Mouse (Mus musculus): ENCODE measurements at regions not wholly inside any gene's neighbourhood (a gene's known extent, or its start where the extent isn't known, plus 50 kb on each side); places are given as distances from the start of the nearest gene placed in this dataset.
A peak's percentile ranks its signal among the peaks of the same experiment; 100 is the strongest.

DNA sequence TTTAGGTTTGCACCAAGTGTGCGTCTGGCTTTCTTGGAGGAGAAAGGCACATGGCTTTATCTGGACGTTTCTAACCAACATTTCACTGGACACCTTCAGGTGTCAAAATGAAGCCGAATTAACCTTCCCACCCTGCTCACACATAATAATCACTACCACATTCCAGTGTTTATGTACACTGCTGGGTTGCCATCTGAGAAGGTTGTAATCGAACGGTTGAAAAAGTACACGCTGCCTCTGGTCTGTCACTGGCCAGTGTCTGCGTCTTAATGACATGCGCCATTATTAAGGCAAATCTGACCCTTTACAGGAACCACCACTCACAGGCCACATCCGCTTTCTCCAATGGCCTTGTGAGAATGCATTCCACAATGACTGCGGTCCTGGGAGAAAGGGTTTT, 96.4 kb downstream of the Ackr3 start:
- Histone ChIP-seq H3K4me1 (ENCODE audit: control insufficient read depth, insufficient read depth, low read length) (peaks cover 6% of the 10 kb centered on the region; the same call in 1 of the 2 replicates), H3K36me3 (ENCODE audit: control insufficient read depth, insufficient read depth, low read length) (no peaks in the 10 kb centered on the region), H3K27ac (ENCODE audit: low read length) (no peak overlapping the region), H3K4me3 (ENCODE audit: low read depth, low read length) (no peak overlapping the region), H3K9ac (ENCODE audit: low read depth, low read length) (no peak overlapping the region), H3K27me3 (ENCODE audit: control insufficient read depth, insufficient read depth, low read depth, low read length) (no peaks in the 10 kb centered on the region), H3K4me2 (ENCODE audit: low read length) (no peak overlapping the region), H3K9me3 (replicated peaks; ENCODE audit: control insufficient read depth, low read length, poor library complexity, severe bottlenecking) (no peaks in the 10 kb centered on the region)
- WGBS: 88% methylated on average over 10 of the region's 10 CpGs
- no peak for ATAC-seq

DNA sequence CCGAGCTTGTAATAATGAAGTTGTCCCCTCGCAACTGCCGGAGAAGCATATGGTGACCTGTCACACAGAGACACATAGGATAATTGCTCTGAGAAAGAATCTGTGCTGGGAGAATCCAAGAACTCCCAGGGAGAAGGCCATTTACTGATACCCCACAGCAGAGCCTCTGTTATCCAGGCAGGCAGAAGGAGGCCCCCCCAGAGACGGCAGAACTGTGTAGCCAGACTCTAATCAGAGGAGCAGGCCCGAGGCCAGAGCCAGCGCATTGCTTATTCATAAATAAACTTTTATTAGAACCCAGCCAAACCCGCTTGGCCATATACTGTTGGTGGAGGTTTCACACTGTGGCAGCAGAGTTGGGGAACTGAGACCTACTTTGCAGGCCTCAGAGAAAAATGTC, 100.6 kb downstream of the Ackr3 start:
- ATAC-seq: peak; percentile 62; the same call in 1 of the 2 replicates
- no peak overlapping the region for H3K27ac ChIP-seq (ENCODE audit: low read length)

DNA sequence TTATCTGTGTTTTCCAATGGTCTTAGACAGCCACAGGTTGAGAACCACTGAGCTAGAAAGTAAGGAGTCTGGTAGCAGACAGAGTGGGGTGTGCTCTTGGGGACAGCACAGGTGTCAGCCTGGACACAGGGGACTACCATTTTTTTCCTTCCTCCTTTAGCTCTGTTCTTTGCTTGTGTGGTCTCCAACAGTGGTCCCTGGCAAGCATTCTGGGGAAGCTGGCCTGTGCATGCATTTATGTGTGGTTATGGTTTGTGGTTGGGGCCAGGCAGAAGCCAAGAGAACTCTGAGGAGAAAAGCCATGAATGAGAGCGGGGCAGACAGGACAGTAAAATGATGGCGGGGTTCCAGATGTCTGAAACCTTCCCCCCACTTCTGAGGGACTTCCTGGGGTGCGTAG, 107.2 kb downstream of the Ackr3 start:
- WGBS: 85% methylated on average over 3 of the region's 3 CpGs
- H3K27ac ChIP-seq (ENCODE audit: low read length): no peak overlapping the region
- no peaks in the 10 kb centered on the region for H3K27me3 ChIP-seq (ENCODE audit: control insufficient read depth, insufficient read depth, low read depth, low read length)
- no peaks in the 10 kb centered on the region; the same call in 1 of the 2 replicates for H3K9me3 ChIP-seq (replicated peaks; ENCODE audit: control insufficient read depth, low read length, poor library complexity, severe bottlenecking)
- H3K36me3 ChIP-seq (ENCODE audit: control insufficient read depth, insufficient read depth, low read length): no peaks in the 10 kb centered on the region
- H3K9ac ChIP-seq (ENCODE audit: low read depth, low read length): no peak overlapping the region
- H3K4me2 ChIP-seq (ENCODE audit: low read length): no peak overlapping the region
- ATAC-seq: no peak
- no peak overlapping the region for H3K4me3 ChIP-seq (ENCODE audit: low read depth, low read length)
- peaks cover 4% of the 10 kb centered on the region; the same call in 1 of the 2 replicates for H3K4me1 ChIP-seq (ENCODE audit: control insufficient read depth, insufficient read depth, low read length)

More for the DNA sequence above, 100.6 kb downstream of the Ackr3 start:
- H3K4me3 ChIP-seq (ENCODE audit: low read depth, low read length): no peak overlapping the region
- no peak overlapping the region for H3K4me2 ChIP-seq (ENCODE audit: low read length)
- no peaks in the 10 kb centered on the region; the same call in 1 of the 2 replicates for H3K9me3 ChIP-seq (replicated peaks; ENCODE audit: control insufficient read depth, low read length, poor library complexity, severe bottlenecking)
- no peak overlapping the region for H3K9ac ChIP-seq (ENCODE audit: low read depth, low read length)
- H3K36me3 ChIP-seq (ENCODE audit: control insufficient read depth, insufficient read depth, low read length): no peaks in the 10 kb centered on the region
- H3K4me1 ChIP-seq (ENCODE audit: control insufficient read depth, insufficient read depth, low read length): peaks cover 6% of the 10 kb centered on the region; the same call in 1 of the 2 replicates
- WGBS: 44% methylated on average over 7 of the region's 7 CpGs
- no peaks in the 10 kb centered on the region for H3K27me3 ChIP-seq (ENCODE audit: control insufficient read depth, insufficient read depth, low read depth, low read length)

DNA sequence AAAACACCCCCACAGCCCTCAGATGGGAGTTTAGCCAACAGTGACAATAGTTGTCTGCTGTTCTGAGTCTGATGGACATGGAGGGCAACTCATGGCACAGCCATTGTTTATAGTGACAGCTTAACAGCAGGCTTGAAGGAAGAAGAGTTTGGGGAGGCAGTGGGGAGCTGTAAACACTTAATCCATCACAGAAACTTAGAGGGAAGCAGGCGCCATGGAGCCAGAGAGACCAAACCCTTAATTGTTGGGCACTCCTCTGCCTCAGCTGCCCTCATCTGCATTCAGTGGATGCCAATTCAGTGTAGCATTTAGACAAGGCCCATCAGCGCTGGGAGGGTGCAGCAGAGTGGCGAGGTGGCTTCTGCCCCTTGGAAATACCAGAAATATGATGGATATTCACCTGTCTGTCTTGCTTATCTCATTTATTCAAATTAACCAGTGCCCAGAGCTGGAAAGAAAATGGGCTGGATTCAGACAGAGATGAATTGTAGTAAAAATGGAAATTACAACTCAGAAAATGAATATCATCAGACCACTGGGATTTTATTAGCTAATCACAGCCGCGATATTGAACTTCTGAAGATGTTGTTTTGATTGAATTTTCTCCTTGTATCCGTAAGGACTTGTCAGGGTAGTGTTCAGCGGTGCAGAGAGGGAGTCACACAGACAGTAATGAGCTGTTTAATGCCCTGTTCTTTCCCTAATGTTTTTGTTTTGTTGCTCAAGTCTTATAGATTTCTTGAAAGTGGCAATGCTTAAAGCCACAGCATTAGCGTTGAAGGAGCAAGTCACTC, 108.1 kb downstream of the Ackr3 start:
- Histone ChIP-seq H3K9me3 (replicated peaks; ENCODE audit: control insufficient read depth, low read length, poor library complexity, severe bottlenecking) (no peaks in the 10 kb centered on the region; the same call in 1 of the 2 replicates), H3K9ac (ENCODE audit: low read depth, low read length) (no peak overlapping the region), H3K4me3 (ENCODE audit: low read depth, low read length) (no peak overlapping the region), H3K36me3 (ENCODE audit: control insufficient read depth, insufficient read depth, low read length) (no peaks in the 10 kb centered on the region), H3K27ac (ENCODE audit: low read length) (no peak overlapping the region), H3K4me2 (ENCODE audit: low read length) (no peak overlapping the region), H3K4me1 (ENCODE audit: control insufficient read depth, insufficient read depth, low read length) (peaks cover 4% of the 10 kb centered on the region; the same call in 1 of the 2 replicates), H3K27me3 (ENCODE audit: control insufficient read depth, insufficient read depth, low read depth, low read length) (no peaks in the 10 kb centered on the region)
- ATAC-seq: no peak
- WGBS: 54% methylated on average over 8 of the region's 8 CpGs

DNA sequence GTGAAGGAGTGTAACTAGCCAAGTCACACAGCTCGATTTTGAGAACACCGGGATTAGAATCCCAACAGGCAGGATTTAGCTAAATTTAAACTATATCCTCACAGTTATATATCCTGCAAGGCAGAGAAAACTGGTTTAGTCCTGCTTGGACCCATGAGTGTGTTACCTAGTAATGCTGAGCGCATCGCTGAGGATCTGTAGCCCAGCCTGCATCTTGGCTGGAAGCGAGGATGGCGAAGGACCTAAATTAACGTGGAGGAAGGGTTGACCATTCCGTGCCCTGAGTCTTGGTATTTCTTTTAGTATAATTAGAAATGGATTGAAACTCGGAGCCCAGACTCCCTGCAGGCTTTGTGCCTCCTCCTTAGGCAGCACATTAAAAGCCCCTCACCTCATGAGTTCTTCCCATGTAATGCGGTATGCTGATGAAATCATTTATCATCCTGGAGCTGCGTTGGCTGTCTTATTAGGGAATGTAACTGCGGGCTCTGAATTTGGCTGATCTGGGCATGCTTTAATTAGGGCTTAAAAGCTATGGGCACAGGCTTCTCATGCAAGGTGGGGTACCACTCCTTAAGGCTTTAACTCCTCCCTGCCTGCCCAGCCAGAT, 110.1 kb downstream of the Ackr3 start:
- no peaks in the 10 kb centered on the region for H3K9me3 ChIP-seq (replicated peaks; ENCODE audit: control insufficient read depth, low read length, poor library complexity, severe bottlenecking)
- peaks cover 4% of the 10 kb centered on the region; the same call in 1 of the 2 replicates for H3K4me1 ChIP-seq (ENCODE audit: control insufficient read depth, insufficient read depth, low read length)
- no peak overlapping the region for H3K27ac ChIP-seq (ENCODE audit: low read length)
- peak; percentile 66; the same call in 1 of the 2 replicates for ATAC-seq
- H3K9ac ChIP-seq (ENCODE audit: low read depth, low read length): no peak overlapping the region
- WGBS: 64% methylated on average over 12 of the region's 12 CpGs
- no peak overlapping the region for H3K4me3 ChIP-seq (ENCODE audit: low read depth, low read length)
- no peaks in the 10 kb centered on the region for H3K27me3 ChIP-seq (ENCODE audit: control insufficient read depth, insufficient read depth, low read depth, low read length)
- no peaks in the 10 kb centered on the region for H3K36me3 ChIP-seq (ENCODE audit: control insufficient read depth, insufficient read depth, low read length)
- H3K4me2 ChIP-seq (ENCODE audit: low read length): no peak overlapping the region

DNA sequence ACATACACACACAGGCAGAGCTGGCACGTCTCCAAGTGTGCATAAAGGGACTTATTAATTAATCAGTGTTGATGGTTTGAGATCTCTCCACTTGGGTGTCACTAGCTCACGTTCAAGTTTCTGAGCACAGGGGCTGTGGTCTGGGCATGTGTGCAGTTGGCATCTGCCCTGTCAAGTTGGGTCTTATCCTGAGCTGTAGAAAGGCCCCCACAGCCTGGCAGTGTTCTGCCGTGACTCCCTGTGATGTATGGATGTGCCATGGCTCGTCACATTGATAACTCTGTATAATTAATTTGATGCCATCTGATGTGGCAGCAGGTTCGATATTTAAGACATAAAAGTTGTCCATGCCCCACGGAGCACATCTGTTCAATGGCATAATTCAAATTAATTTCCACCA, 114.1 kb downstream of the Ackr3 start:
- no peak overlapping the region for H3K4me2 ChIP-seq (ENCODE audit: low read length)
- no peak for ATAC-seq
- no peaks in the 10 kb centered on the region for H3K27me3 ChIP-seq (ENCODE audit: control insufficient read depth, insufficient read depth, low read depth, low read length)
- H3K9me3 ChIP-seq (replicated peaks; ENCODE audit: control insufficient read depth, low read length, poor library complexity, severe bottlenecking): no peaks in the 10 kb centered on the region
- no peak overlapping the region for H3K9ac ChIP-seq (ENCODE audit: low read depth, low read length)
- WGBS: 69% methylated on average over 6 of the region's 6 CpGs
- H3K4me3 ChIP-seq (ENCODE audit: low read depth, low read length): no peak overlapping the region
- H3K27ac ChIP-seq (ENCODE audit: low read length): no peak overlapping the region
- H3K36me3 ChIP-seq (ENCODE audit: control insufficient read depth, insufficient read depth, low read length): no peaks in the 10 kb centered on the region
- H3K4me1 ChIP-seq (ENCODE audit: control insufficient read depth, insufficient read depth, low read length): no peaks in the 10 kb centered on the region

DNA sequence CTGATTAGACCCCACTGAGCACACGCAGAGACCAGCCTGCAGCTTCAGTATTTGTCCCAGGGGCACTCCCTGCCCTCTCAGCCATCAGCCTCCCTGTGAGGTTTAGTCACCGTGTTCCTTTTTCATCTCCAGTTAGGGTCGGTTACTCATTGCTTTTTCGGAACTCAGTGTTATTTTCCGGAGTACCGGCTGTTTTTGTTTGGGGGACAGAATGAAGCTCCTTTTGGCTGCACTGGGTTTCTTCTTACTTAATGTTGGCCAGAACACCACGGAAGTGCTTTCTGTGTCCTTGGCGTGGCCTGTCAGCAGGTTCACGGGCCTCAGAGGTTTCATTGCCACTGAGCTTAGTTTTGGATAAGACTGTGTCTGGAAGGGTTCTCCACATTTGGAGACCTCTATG, 114.7 kb downstream of the Ackr3 start:
- Histone ChIP-seq H3K36me3 (ENCODE audit: control insufficient read depth, insufficient read depth, low read length) (no peaks in the 10 kb centered on the region), H3K4me2 (ENCODE audit: low read length) (no peak overlapping the region), H3K4me3 (ENCODE audit: low read depth, low read length) (no peak overlapping the region), H3K9me3 (replicated peaks; ENCODE audit: control insufficient read depth, low read length, poor library complexity, severe bottlenecking) (no peaks in the 10 kb centered on the region), H3K27ac (ENCODE audit: low read length) (no peak overlapping the region), H3K9ac (ENCODE audit: low read depth, low read length) (no peak overlapping the region), H3K4me1 (ENCODE audit: control insufficient read depth, insufficient read depth, low read length) (no peaks in the 10 kb centered on the region), H3K27me3 (ENCODE audit: control insufficient read depth, insufficient read depth, low read depth, low read length) (no peaks in the 10 kb centered on the region)
- WGBS: 74% methylated on average over 9 of the region's 9 CpGs
- no peak for ATAC-seq

DNA sequence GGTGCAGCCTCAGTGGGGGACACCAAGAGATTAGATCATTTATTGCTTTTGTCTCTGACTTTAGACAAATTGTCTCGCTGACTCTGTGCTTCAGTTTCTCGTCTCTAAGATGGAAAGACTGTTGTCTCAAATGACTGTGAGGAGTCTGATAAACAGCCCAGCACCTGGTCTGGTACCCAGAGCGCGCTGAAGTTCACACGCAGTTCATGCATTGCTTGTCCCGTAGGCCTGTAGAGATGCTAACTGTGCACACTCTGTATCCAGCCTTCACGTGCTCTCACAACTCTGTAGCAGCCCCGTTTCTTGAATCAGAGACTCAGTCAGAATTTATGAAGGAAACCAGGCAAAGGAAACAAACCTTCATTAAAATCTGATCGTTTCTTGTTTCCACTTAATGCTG, 116.7 kb downstream of the Ackr3 start:
- H3K4me1 ChIP-seq (ENCODE audit: control insufficient read depth, insufficient read depth, low read length): no peaks in the 10 kb centered on the region
- H3K9ac ChIP-seq (ENCODE audit: low read depth, low read length): no peak overlapping the region
- no peaks in the 10 kb centered on the region for H3K27me3 ChIP-seq (ENCODE audit: control insufficient read depth, insufficient read depth, low read depth, low read length)
- H3K27ac ChIP-seq (ENCODE audit: low read length): no peak overlapping the region
- H3K4me2 ChIP-seq (ENCODE audit: low read length): no peak overlapping the region
- H3K36me3 ChIP-seq (ENCODE audit: control insufficient read depth, insufficient read depth, low read length): no peaks in the 10 kb centered on the region
- H3K9me3 ChIP-seq (replicated peaks; ENCODE audit: control insufficient read depth, low read length, poor library complexity, severe bottlenecking): no peaks in the 10 kb centered on the region
- 67% methylated on average over 9 of the region's 9 CpGs for WGBS
- H3K4me3 ChIP-seq (ENCODE audit: low read depth, low read length): no peak overlapping the region
- no peak for ATAC-seq

DNA sequence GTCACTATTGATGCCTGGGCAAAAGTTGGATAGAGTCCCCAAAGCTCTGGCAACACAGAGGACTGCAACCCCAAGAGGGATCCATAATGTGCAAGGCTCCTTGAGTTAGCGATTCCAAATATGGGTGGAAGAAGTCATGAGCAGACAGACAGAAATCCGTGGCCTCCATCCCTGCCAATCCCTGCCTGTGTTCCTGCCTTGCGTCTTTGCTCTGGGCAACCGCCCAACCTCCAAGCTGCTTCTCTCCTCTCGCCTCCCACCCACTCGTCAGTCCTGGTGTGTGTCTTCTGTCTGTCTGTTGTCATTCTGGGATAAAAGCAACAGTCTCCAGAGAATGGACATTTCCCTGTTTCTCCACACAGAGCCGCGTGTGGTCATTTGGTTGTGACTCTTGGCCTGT, 117.7 kb downstream of the Ackr3 start:
- Histone ChIP-seq H3K36me3 (ENCODE audit: control insufficient read depth, insufficient read depth, low read length) (no peaks in the 10 kb centered on the region), H3K9ac (ENCODE audit: low read depth, low read length) (no peak overlapping the region), H3K4me1 (ENCODE audit: control insufficient read depth, insufficient read depth, low read length) (no peaks in the 10 kb centered on the region), H3K27me3 (ENCODE audit: control insufficient read depth, insufficient read depth, low read depth, low read length) (no peaks in the 10 kb centered on the region), H3K27ac (ENCODE audit: low read length) (no peak overlapping the region), H3K4me3 (ENCODE audit: low read depth, low read length) (no peak overlapping the region), H3K4me2 (ENCODE audit: low read length) (no peak overlapping the region), H3K9me3 (replicated peaks; ENCODE audit: control insufficient read depth, low read length, poor library complexity, severe bottlenecking) (no peaks in the 10 kb centered on the region)
- no peak for ATAC-seq
- 87% methylated on average over 8 of the region's 8 CpGs for WGBS

All from midbrain, embryonic 16.5 days (tissue).